Mouse (Mus musculus) neural tube, embryonic 12.5 days (tissue): ENCODE data around the gene Zfp963. TPM values are rescaled to one million over a fixed set of nuclear protein-coding genes. Genes with fewer than 3 reads are reported as not detected.

Experiments
- ATAC-seq: fragments of 200-750 bp; cut with Nextera tagmentation; 2 replicates; pipeline ENCODE4 v1.8.0; 2017; ENCODE audit warnings: low read depth, mild to moderate bottlenecking, moderate TSS enrichment, moderate library complexity; ENCODE audit not compliant: low FRiP score
- H3K27ac ChIP-seq: fragments of 300-500 bp; sonication (generic); 2 replicates; pipeline ENCODE4 v1.5.1; 2016
- H3K27me3 ChIP-seq: fragments of 300-500 bp; sonication (generic); replicated peaks from 2 replicates; pipeline ENCODE4 v1.6.1; 2016; ENCODE audit warnings: mild to moderate bottlenecking
- H3K36me3 ChIP-seq: fragments of 300-500 bp; sonication (generic); 2 replicates; pipeline ENCODE4 v1.6.1; 2016; ENCODE audit warnings: mild to moderate bottlenecking
- H3K4me1 ChIP-seq: fragments of 300-500 bp; sonication (generic); 2 replicates; pipeline ENCODE4 v1.6.1; 2016
- H3K4me2 ChIP-seq: fragments of 300-500 bp; sonication (generic); replicated peaks from 2 replicates; pipeline ENCODE4 v1.6.1; 2016; ENCODE audit warnings: mild to moderate bottlenecking
- H3K4me3 ChIP-seq: fragments of 300-500 bp; sonication (generic); 2 replicates; pipeline ENCODE4 v1.5.1; 2016
- H3K9ac ChIP-seq: fragments of 300-500 bp; sonication (generic); 2 replicates; pipeline ENCODE4 v1.6.1; 2016; ENCODE audit warnings: mild to moderate bottlenecking
- H3K9me3 ChIP-seq: fragments of 300-500 bp; sonication (generic); 2 replicates; pipeline ENCODE4 v1.6.1; 2016; ENCODE audit warnings: mild to moderate bottlenecking
- WGBS: fragments of 180-500 bp; shearing (Covaris S2); methylation state at CpG from one replicate; pipeline ENCODE4 v1.1.7; 2016; 5-methylcytosine and 5-hydroxymethylcytosine counted together
- polyA plus RNA-seq: library from polyadenylated mRNA; unstranded; fragments of >200 nt; fragmentation: Nextera tagmentation; extraction: Ambion mirVana; gene quantifications from 2 replicates; pipeline ENCODE4 v1.2.1, GENCODE M21; 2016

The Zfp963 gene
- polyA plus RNA-seq, 1 experiment from 2014 or later = 7.5 TPM

- Histone ChIP-seq H3K27ac (no peak overlapping the region), H3K9me3 (no peaks in the 10 kb centered on the region), H3K4me2 (no peak overlapping the region), H3K9ac (no peak overlapping the region), H3K36me3 (peaks cover 6% of the 10 kb centered on the region; the same call in 1 of the 2 replicates), H3K4me1 (peaks cover 13% of the 10 kb centered on the region), H3K4me3 (no peak overlapping the region), H3K27me3 (no peaks in the 10 kb centered on the region)
- WGBS = 90% methylated on average over 5 of the region's 5 CpGs
- no peak for ATAC-seq
Measured at GRCm38 (mm10) chr8:69789105-69789504, 39.3 kb upstream of the Zfp963 start.

GRCm38 (mm10) chr8:69777111-69777510, 27.3 kb upstream of the Zfp963 start:
- no peaks in the 10 kb centered on the region for H3K36me3 ChIP-seq
- H3K4me2 ChIP-seq = no peak overlapping the region
- H3K9me3 ChIP-seq = no peaks in the 10 kb centered on the region
- H3K27ac ChIP-seq = no peak overlapping the region
- peaks cover 14% of the 10 kb centered on the region for H3K4me1 ChIP-seq
- H3K4me3 ChIP-seq = no peak overlapping the region
- ATAC-seq = no peak
- H3K9ac ChIP-seq = no peak overlapping the region
- no peaks in the 10 kb centered on the region for H3K27me3 ChIP-seq
- 68% methylated on average over 8 of the region's 12 CpGs for WGBS

- 66% methylated on average over 2 of the region's 2 CpGs for WGBS
- Histone ChIP-seq H3K9me3 (no peaks in the 10 kb centered on the region), H3K4me2 (peak overlapping the region; percentile 69), H3K27me3 (no peaks in the 10 kb centered on the region), H3K36me3 (peaks cover 4% of the 10 kb centered on the region; the same call in 1 of the 2 replicates), H3K27ac (no peak overlapping the region), H3K4me3 (peak overlapping the region; percentile 77; the same call in 1 of the 2 replicates), H3K9ac (no peak overlapping the region), H3K4me1 (peaks cover 19% of the 10 kb centered on the region)
- peak; percentile 36; the same call in 1 of the 2 replicates for ATAC-seq
Measured at GRCm38 (mm10) chr8:69775149-69775534, 25.4 kb upstream of the Zfp963 start.

- peak within 1 kb of the TSS; percentile 77 for H3K4me3 ChIP-seq
- H3K9me3 ChIP-seq = no peaks in the 10 kb centered on the region
- peaks cover 19% of the 10 kb centered on the region for H3K4me1 ChIP-seq
- peak within 1 kb of the TSS; percentile 94 for H3K9ac ChIP-seq
- ATAC-seq = peak; percentile 99
- H3K27me3 ChIP-seq = no peaks in the 10 kb centered on the region
- under 1% methylated on average over 41 of the region's 41 CpGs for WGBS
- peak within 1 kb of the TSS; percentile 69 for H3K4me2 ChIP-seq
- peak within 1 kb of the TSS; percentile 99 for H3K27ac ChIP-seq
- peaks cover 8% of the 10 kb centered on the region for H3K36me3 ChIP-seq
Measured at GRCm38 (mm10) chr8:69774503-69775148, 24.9 kb upstream of the Zfp963 start, which contains the start of gene Gm20422. Gene Gm20422, minus strand, starts transcription at chr8:69774886.

GRCm38 (mm10) chr8:69772106-69772505, 22.3 kb upstream of the Zfp963 start:
- Histone ChIP-seq H3K36me3 (peaks cover 32% of the 10 kb centered on the region), H3K4me1 (peaks cover 19% of the 10 kb centered on the region), H3K27me3 (no peaks in the 10 kb centered on the region), H3K9me3 (no peaks in the 10 kb centered on the region), H3K4me3 (no peak overlapping the region), H3K9ac (no peak overlapping the region), H3K27ac (no peak overlapping the region), H3K4me2 (0 out of 2 replicates have a peak overlapping the region, but pooled peaks have one; percentile 10)
- ATAC-seq = no peak
- WGBS = 80% methylated on average over 2 of the region's 2 CpGs

GRCm38 (mm10) chr8:69771221-69771620, 21.5 kb upstream of the Zfp963 start:
- H3K36me3 ChIP-seq = peaks cover 39% of the 10 kb centered on the region
- WGBS = 91% methylated on average over 9 of the region's 9 CpGs
- H3K4me3 ChIP-seq = no peak overlapping the region
- no peak overlapping the region for H3K9ac ChIP-seq
- no peak for ATAC-seq
- H3K9me3 ChIP-seq = no peaks in the 10 kb centered on the region
- no peak overlapping the region for H3K27ac ChIP-seq
- no peaks in the 10 kb centered on the region for H3K27me3 ChIP-seq
- H3K4me1 ChIP-seq = peaks cover 19% of the 10 kb centered on the region
- no peak overlapping the region for H3K4me2 ChIP-seq

GRCm38 (mm10) chr8:69761814-69762445, 12.2 kb upstream of the Zfp963 start:
- no peaks in the 10 kb centered on the region for H3K9me3 ChIP-seq
- no peak overlapping the region for H3K4me2 ChIP-seq
- no peak for ATAC-seq
- no peak overlapping the region for H3K27ac ChIP-seq
- no peaks in the 10 kb centered on the region for H3K27me3 ChIP-seq
- no peak overlapping the region for H3K9ac ChIP-seq
- H3K4me1 ChIP-seq = no peaks in the 10 kb centered on the region
- WGBS = 91% methylated on average over 4 of the region's 4 CpGs
- H3K4me3 ChIP-seq = no peak overlapping the region
- H3K36me3 ChIP-seq = peaks cover 64% of the 10 kb centered on the region

GRCm38 (mm10) chr8:69758316-69758715, 8.5 kb upstream of the Zfp963 start:
- H3K4me3 ChIP-seq = no peak overlapping the region
- H3K4me2 ChIP-seq = no peak overlapping the region
- no peak overlapping the region for H3K9ac ChIP-seq
- ATAC-seq = no peak
- H3K36me3 ChIP-seq = peaks cover 38% of the 10 kb centered on the region
- no peaks in the 10 kb centered on the region for H3K4me1 ChIP-seq
- no peaks in the 10 kb centered on the region for H3K27me3 ChIP-seq
- 93% methylated on average over 5 of the region's 5 CpGs for WGBS
- H3K9me3 ChIP-seq = no peaks in the 10 kb centered on the region
- H3K27ac ChIP-seq = no peak overlapping the region

- H3K36me3 ChIP-seq = peaks cover 14% of the 10 kb centered on the region
- H3K27ac ChIP-seq = no peak overlapping the region
- no peak overlapping the region for H3K4me3 ChIP-seq
- H3K4me2 ChIP-seq = no peak overlapping the region
- no peak for ATAC-seq
- 94% methylated on average over 2 of the region's 2 CpGs for WGBS
- no peaks in the 10 kb centered on the region for H3K9me3 ChIP-seq
- H3K9ac ChIP-seq = no peak overlapping the region
- H3K27me3 ChIP-seq = no peaks in the 10 kb centered on the region
- peaks cover 8% of the 10 kb centered on the region for H3K4me1 ChIP-seq
Measured at GRCm38 (mm10) chr8:69752437-69752836, 2.7 kb upstream of the Zfp963 start.

- H3K27me3 ChIP-seq = no peaks in the 10 kb centered on the region
- H3K9me3 ChIP-seq = no peaks in the 10 kb centered on the region
- H3K9ac ChIP-seq = no peak overlapping the region
- no peak overlapping the region for H3K4me2 ChIP-seq
- no peak overlapping the region for H3K4me3 ChIP-seq
- H3K4me1 ChIP-seq = no peaks in the 10 kb centered on the region
- WGBS = 87% methylated on average over 2 of the region's 2 CpGs
- no peak overlapping the region for H3K27ac ChIP-seq
- peaks cover 16% of the 10 kb centered on the region for H3K36me3 ChIP-seq
- ATAC-seq = no peak
Measured at GRCm38 (mm10) chr8:69741231-69741630, 8.5 kb downstream of the Zfp963 start.

GRCm38 (mm10) chr8:69740763-69741162, 9.0 kb downstream of the Zfp963 start:
- H3K4me1 ChIP-seq = no peaks in the 10 kb centered on the region
- no peak overlapping the region for H3K9ac ChIP-seq
- no peak overlapping the region for H3K4me3 ChIP-seq
- H3K9me3 ChIP-seq = no peaks in the 10 kb centered on the region
- H3K27me3 ChIP-seq = no peaks in the 10 kb centered on the region
- H3K27ac ChIP-seq = no peak overlapping the region
- peaks cover 16% of the 10 kb centered on the region for H3K36me3 ChIP-seq
- ATAC-seq = no peak
- H3K4me2 ChIP-seq = no peak overlapping the region
- WGBS = 88% methylated on average over 6 of the region's 6 CpGs

- Histone ChIP-seq H3K9me3 (no peaks in the 10 kb centered on the region), H3K9ac (no peak overlapping the region), H3K36me3 (no peaks in the 10 kb centered on the region), H3K4me1 (no peaks in the 10 kb centered on the region), H3K27me3 (no peaks in the 10 kb centered on the region), H3K27ac (no peak overlapping the region), H3K4me3 (no peak overlapping the region), H3K4me2 (no peak overlapping the region)
- WGBS = 81% methylated on average over 1 of the region's 1 CpGs
- no peak for ATAC-seq
Measured at GRCm38 (mm10) chr8:69735495-69735894, 14.3 kb downstream of the Zfp963 start.
